Mouse (Mus musculus): ENCODE results near the gene Atp8b4. TPM values are rescaled to one million over a fixed set of nuclear protein-coding genes. Genes with fewer than 3 reads are reported as not detected.

Gene Atp8b4
- polyA plus RNA-seq, 1 experiment: 2.5 TPM

DNA sequence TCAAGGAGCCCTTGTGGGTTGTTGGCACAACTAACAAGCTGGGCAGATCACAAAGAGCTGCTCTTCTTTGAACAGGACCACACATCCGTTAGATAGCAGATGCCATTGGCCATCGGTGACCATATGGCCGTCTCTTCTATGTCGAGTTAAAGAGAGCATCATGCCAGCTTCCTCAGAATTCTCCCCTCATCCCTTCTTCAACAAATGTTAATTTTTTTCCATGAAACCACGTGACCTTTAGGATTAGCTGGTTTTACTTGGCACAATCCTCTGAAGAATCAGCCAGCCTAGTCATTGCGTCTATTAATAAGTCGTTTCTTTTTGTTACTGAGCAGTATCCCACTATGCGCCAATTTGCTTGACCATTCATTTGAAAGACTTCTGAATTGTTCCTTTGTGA, 75.8 kb downstream of the Atp8b4 start:
- H3K27ac ChIP-seq (ENCODE audit: insufficient read depth, low read length): no peak overlapping the region
- H3K4me1 ChIP-seq (ENCODE audit: control insufficient read depth, insufficient read depth, insufficient read length): no peaks in the 10 kb centered on the region
- no peaks in the 10 kb centered on the region for H3K27me3 ChIP-seq (ENCODE audit: control insufficient read depth, insufficient read depth, low read length)
- no peaks in the 10 kb centered on the region for H3K36me3 ChIP-seq (ENCODE audit: control insufficient read depth, insufficient read depth, low read length)
- no peak overlapping the region for H3K4me3 ChIP-seq (ENCODE audit: extremely low read depth, insufficient read depth, insufficient read length)
- WGBS: 93% methylated on average over 8 of the region's 8 CpGs
- no peak for DNase-seq (ENCODE audit: low read depth in 1 of 2, low spot score in 2 of 2)
- TF ChIP-seq CTCF (IDR thresholded peaks at IDR 0.05; ENCODE audit: extremely low read depth, insufficient read depth, insufficient read length, insufficient replicate concordance): no peak
- no peak for TF ChIP-seq POLR2A (IDR thresholded peaks at IDR 0.05; ENCODE audit: low read depth, low read length)

DNA sequence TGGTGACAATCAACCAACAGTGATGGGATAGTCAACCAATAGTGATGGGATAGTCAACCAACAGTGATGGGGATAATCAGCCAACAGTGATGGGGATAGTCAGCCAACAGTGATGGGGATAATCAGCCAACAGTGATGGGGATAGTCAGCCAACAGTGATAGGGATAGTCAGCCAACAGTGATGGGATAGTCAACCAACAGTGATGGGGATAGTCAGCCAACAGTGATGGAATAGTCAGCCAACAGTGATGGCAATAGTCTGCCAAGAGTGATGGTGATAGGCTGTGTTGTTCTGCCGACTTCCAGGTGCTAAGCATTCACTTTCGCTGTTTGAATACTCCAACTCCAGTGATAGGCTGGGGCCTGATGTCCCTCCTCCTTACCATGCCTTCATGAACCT, 79.6 kb downstream of the Atp8b4 start:
- DNase-seq (ENCODE audit: low read depth in 1 of 2, low spot score in 2 of 2): no peak
- no peak for TF ChIP-seq POLR2A (IDR thresholded peaks at IDR 0.05; ENCODE audit: low read depth, low read length)
- Histone ChIP-seq H3K4me3 (ENCODE audit: extremely low read depth, insufficient read depth, insufficient read length) (no peak overlapping the region), H3K36me3 (ENCODE audit: control insufficient read depth, insufficient read depth, low read length) (no peaks in the 10 kb centered on the region), H3K4me1 (ENCODE audit: control insufficient read depth, insufficient read depth, insufficient read length) (no peaks in the 10 kb centered on the region), H3K27ac (ENCODE audit: insufficient read depth, low read length) (no peak overlapping the region), H3K27me3 (ENCODE audit: control insufficient read depth, insufficient read depth, low read length) (no peaks in the 10 kb centered on the region)
- WGBS: 94% methylated on average over 2 of the region's 2 CpGs

DNA sequence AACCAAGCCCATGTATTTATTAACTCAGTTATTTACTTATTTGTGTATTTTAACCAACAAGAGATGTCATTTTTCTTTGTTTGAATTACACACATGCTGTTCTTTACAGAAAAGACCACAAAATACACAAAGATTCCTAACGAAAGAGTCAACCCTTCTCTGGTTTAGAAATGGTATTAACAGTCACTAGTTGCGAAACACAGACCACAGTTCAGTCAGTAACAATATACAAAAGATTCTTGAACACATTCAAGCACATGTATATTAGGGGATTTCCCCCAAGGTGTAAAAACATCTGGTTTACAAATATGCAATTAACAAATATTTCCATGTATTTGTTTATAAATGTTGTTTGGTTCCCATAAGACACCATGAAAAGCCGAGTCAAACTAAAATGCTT, 81.6 kb downstream of the Atp8b4 start:
- Histone ChIP-seq H3K27ac (ENCODE audit: insufficient read depth, low read length) (no peak overlapping the region), H3K4me3 (ENCODE audit: extremely low read depth, insufficient read depth, insufficient read length) (no peak overlapping the region), H3K27me3 (ENCODE audit: control insufficient read depth, insufficient read depth, low read length) (no peaks in the 10 kb centered on the region), H3K36me3 (ENCODE audit: control insufficient read depth, insufficient read depth, low read length) (no peaks in the 10 kb centered on the region), H3K4me1 (ENCODE audit: control insufficient read depth, insufficient read depth, insufficient read length) (no peaks in the 10 kb centered on the region)
- no peak for TF ChIP-seq CTCF (IDR thresholded peaks at IDR 0.05; ENCODE audit: extremely low read depth, insufficient read depth, insufficient read length, insufficient replicate concordance)
- no peak for TF ChIP-seq POLR2A (IDR thresholded peaks at IDR 0.05; ENCODE audit: low read depth, low read length)
- 89% methylated on average over 3 of the region's 3 CpGs for WGBS
- DNase-seq (ENCODE audit: low read depth in 1 of 2, low spot score in 2 of 2): no peak

DNA sequence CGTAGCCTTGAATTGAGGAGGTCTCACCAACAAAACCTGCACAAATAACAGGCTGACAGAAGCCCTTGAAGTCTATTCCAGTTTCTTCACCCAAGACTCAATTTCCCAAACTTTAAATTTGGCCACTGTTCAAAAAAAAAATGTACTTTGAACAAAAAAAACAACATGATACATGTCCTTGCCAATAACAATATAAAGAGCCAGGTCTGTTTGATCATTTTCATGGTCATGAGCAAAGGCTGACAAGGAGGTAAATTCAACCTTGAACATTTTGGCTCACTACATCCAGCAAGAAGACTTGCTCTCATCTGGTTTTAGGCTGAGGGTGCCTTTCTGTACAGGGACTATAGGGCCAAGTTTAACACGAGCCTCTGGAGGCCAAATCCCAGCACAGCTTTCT, 83.7 kb downstream of the Atp8b4 start:
- no peak for DNase-seq (ENCODE audit: low read depth in 1 of 2, low spot score in 2 of 2)
- no peaks in the 10 kb centered on the region for H3K4me1 ChIP-seq (ENCODE audit: control insufficient read depth, insufficient read depth, insufficient read length)
- no peak overlapping the region for H3K27ac ChIP-seq (ENCODE audit: insufficient read depth, low read length)
- TF ChIP-seq POLR2A (IDR thresholded peaks at IDR 0.05; ENCODE audit: low read depth, low read length): no peak
- no peak for TF ChIP-seq CTCF (IDR thresholded peaks at IDR 0.05; ENCODE audit: extremely low read depth, insufficient read depth, insufficient read length, insufficient replicate concordance)
- H3K4me3 ChIP-seq (ENCODE audit: extremely low read depth, insufficient read depth, insufficient read length): no peak overlapping the region
- H3K27me3 ChIP-seq (ENCODE audit: control insufficient read depth, insufficient read depth, low read length): no peaks in the 10 kb centered on the region
- no peaks in the 10 kb centered on the region for H3K36me3 ChIP-seq (ENCODE audit: control insufficient read depth, insufficient read depth, low read length)
- 87% methylated on average over 2 of the region's 2 CpGs for WGBS

DNA sequence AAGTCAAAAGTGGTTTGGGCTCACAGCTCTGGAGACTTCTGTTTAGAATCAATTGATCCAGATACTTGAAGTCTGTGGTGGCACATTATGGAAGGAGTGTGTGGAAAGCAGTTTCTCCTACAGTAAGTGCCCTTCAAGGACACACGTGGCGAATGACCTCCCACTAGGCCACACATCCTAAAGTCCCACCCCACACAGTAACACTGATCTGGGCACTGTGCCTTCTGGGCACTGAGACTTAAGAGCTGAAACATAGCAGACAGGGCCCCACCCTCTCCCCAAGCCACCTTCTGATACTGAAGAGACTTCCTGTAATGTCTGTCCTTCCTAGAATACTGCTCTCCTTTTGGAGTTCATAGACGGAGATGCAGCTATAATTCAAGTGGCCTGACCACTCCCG, 84.5 kb downstream of the Atp8b4 start:
- Histone ChIP-seq H3K27me3 (ENCODE audit: control insufficient read depth, insufficient read depth, low read length) (no peaks in the 10 kb centered on the region), H3K36me3 (ENCODE audit: control insufficient read depth, insufficient read depth, low read length) (no peaks in the 10 kb centered on the region), H3K27ac (ENCODE audit: insufficient read depth, low read length) (no peak overlapping the region), H3K4me1 (ENCODE audit: control insufficient read depth, insufficient read depth, insufficient read length) (no peaks in the 10 kb centered on the region), H3K4me3 (ENCODE audit: extremely low read depth, insufficient read depth, insufficient read length) (no peak overlapping the region)
- TF ChIP-seq POLR2A (IDR thresholded peaks at IDR 0.05; ENCODE audit: low read depth, low read length) (no peak), CTCF (IDR thresholded peaks at IDR 0.05; ENCODE audit: extremely low read depth, insufficient read depth, insufficient read length, insufficient replicate concordance) (no peak)
- no peak for DNase-seq (ENCODE audit: low read depth in 1 of 2, low spot score in 2 of 2)
- 77% methylated on average over 4 of the region's 4 CpGs for WGBS

DNA sequence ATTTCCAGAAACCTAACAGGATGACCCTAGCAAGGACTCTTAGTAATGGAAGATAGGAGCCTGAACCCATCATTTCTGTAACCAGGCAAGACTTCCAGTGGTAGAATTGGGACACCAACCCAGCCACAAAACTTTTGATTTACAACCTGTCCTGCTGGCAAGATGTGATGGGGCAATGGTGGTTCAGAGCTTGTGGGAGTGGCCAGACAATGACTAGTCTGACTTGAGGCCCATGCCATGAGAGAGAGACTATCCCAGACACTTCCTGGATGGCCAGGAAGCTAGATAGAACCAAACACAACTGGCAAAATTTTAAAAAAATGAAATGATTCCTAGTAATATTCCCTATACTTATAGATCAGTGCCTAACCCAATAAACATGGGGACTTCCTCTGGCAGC, 87.7 kb downstream of the Atp8b4 start:
- Histone ChIP-seq H3K36me3 (ENCODE audit: control insufficient read depth, insufficient read depth, low read length) (no peaks in the 10 kb centered on the region), H3K4me1 (ENCODE audit: control insufficient read depth, insufficient read depth, insufficient read length) (no peaks in the 10 kb centered on the region), H3K27me3 (ENCODE audit: control insufficient read depth, insufficient read depth, low read length) (no peaks in the 10 kb centered on the region), H3K4me3 (ENCODE audit: extremely low read depth, insufficient read depth, insufficient read length) (no peak overlapping the region), H3K27ac (ENCODE audit: insufficient read depth, low read length) (no peak overlapping the region)
- no peak for DNase-seq (ENCODE audit: low read depth in 1 of 2, low spot score in 2 of 2)
- TF ChIP-seq POLR2A (IDR thresholded peaks at IDR 0.05; ENCODE audit: low read depth, low read length): no peak
- no peak for TF ChIP-seq CTCF (IDR thresholded peaks at IDR 0.05; ENCODE audit: extremely low read depth, insufficient read depth, insufficient read length, insufficient replicate concordance)

DNA sequence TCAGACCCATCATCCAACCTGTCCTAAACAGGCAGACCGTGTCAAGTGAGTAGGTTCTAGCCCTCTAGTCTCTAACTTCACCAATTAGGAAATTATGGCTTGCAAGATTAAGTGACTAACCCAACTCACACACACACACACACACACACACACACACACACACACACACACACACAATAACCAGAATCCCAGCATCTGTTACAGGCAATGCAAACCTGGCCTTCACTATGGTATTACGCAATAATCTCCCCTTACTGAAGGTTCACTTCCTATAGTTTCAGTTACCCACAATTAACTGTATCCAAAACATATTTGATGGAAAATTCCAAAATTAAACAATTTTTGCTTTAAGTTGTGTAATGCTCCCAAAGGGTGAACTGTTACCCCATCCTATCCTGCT, 101.0 kb downstream of the Atp8b4 start:
- no peak for DNase-seq (ENCODE audit: low read depth in 1 of 2, low spot score in 2 of 2)
- 88% methylated on average over 2 of the region's 2 CpGs for WGBS
- no peaks in the 10 kb centered on the region for H3K27me3 ChIP-seq (ENCODE audit: control insufficient read depth, insufficient read depth, low read length)
- H3K4me1 ChIP-seq (ENCODE audit: control insufficient read depth, insufficient read depth, insufficient read length): no peaks in the 10 kb centered on the region
- no peak overlapping the region for H3K4me3 ChIP-seq (ENCODE audit: extremely low read depth, insufficient read depth, insufficient read length)
- TF ChIP-seq CTCF (IDR thresholded peaks at IDR 0.05; ENCODE audit: extremely low read depth, insufficient read depth, insufficient read length, insufficient replicate concordance): no peak
- TF ChIP-seq POLR2A (IDR thresholded peaks at IDR 0.05; ENCODE audit: low read depth, low read length): no peak
- no peak overlapping the region for H3K27ac ChIP-seq (ENCODE audit: insufficient read depth, low read length)
- no peaks in the 10 kb centered on the region for H3K36me3 ChIP-seq (ENCODE audit: control insufficient read depth, insufficient read depth, low read length)

Measured in spleen, adult 2 months (tissue).